Mouse (Mus musculus): ENCODE results near the gene Bik.

DNA sequence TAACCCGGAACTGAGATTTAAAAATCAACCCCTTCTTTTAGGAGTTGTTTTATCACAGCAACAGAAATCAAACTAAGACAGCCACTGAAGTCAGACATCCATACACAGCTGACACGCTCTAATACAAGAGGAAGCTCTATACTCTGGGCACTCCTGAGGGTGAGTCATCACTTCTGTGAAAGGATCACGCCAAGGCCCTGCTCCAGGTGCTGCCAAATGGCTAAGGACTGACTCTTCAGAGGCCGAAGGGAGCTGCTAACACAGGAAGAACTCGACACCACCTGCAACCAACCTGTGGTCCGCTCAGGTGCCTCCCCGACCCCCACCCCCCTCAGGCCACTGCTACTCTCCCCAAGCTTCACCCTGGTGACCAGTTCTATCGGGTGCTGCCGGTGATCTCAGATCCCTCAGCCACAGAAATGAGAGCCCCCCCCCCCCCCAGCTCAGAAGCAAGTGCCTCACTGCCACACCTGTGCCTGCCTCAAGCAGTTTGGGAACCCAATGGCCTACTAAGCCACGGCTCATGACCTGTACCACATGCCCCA lies 27.4 kb upstream of the Bik start:
- TF ChIP-seq CTCF (IDR thresholded peaks at IDR 0.05; ENCODE audit: extremely low read depth, insufficient read length, insufficient replicate concordance, low read depth, low read length) (no peak), POLR2A (IDR thresholded peaks at IDR 0.05; ENCODE audit: low read depth, low read length) (no peak)

Data from small intestine, adult 2 months (tissue).